Mouse (Mus musculus): Measurements from ENCODE around the gene Epha1. TPM values are rescaled to one million over a fixed set of nuclear protein-coding genes. Genes with fewer than 3 reads are reported as not detected.

The Epha1 gene
- 0.21 TPM for polyA plus RNA-seq (2017; shearing (Covaris generic))

GRCm38 (mm10) chr6:42372816-42373547 lies at the start of gene Epha1:
TSS of gene Epha1 (minus strand) at chr6:42373268.

DNA sequence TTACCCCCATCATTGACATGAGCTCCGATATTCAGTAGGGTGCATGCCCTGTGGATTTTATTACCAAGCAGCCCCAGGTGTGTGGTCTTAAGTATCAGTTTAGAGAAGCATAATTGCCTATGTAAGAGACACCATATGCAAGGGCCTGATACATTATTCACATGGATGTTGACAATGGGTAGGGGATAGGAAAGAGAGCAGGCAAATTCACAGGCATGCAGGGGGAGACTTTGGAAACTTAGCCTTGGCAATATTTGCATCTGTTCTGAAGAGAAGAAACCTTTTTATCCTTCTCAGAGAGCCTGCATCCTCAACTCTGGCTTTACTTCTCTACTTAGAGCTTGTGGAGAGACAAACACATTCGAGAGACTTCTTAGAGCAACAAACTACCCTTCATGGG lies 32.1 kb upstream of the Epha1 start, which contains the start of gene Tas2r135:
TSS of gene Tas2r135 (plus strand) at position 301 of the 400 bp plus-strand sequence.

DNA sequence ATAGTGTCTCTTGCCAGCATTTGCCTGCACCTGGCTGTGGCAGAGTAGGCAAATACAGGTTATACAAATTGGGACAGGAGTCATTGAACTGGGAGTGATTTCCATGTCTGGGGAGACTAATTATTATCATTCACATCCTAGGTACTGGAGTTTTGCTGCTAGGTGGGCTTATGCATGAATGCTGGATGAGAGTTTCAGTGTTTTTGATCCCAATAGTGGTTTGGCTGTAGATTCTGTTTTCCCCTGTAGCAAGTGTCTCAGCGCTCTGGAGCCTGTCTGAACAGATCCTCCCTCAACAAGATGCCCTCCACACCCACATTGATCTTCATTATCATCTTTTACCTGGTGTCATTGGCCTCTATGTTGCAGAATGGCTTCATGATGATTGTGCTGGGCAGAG lies 26.9 kb upstream of the Epha1 start, which contains the start of gene Tas2r143:
TSS of gene Tas2r143 (plus strand) at position 301 of the 400 bp plus-strand sequence.

GRCm38 (mm10) chr6:42349426-42350020 lies 23.5 kb downstream of the Epha1 start, which contains the start of gene Zyx:
TSS of gene Zyx (plus strand) at chr6:42349630.

GRCm38 (mm10) chr6:42324482-42325267 lies 48.4 kb downstream of the Epha1 start, which contains the start of gene Fam131b:
TSS of gene Fam131b (minus strand) at chr6:42324643.

Other genes starting within 250 kb of the Epha1 start
- gene Tas2r139, start 232.3 kb downstream of the Epha1 start, polyA plus RNA-seq (2017; shearing (Covaris generic)) = not detected
- not detected for gene Tas2r144, start 157.9 kb downstream of the Epha1 start, polyA plus RNA-seq (2017; shearing (Covaris generic))
- 15.6 TPM for gene Gstk1, start 127.3 kb downstream of the Epha1 start, polyA plus RNA-seq (2017; shearing (Covaris generic))
- not detected for gene Tmem139, start 111.3 kb downstream of the Epha1 start, polyA plus RNA-seq (2017; shearing (Covaris generic))
- gene Casp2, start 108.3 kb downstream of the Epha1 start, polyA plus RNA-seq (2017; shearing (Covaris generic)) = 79.9 TPM
- not detected for gene Clcn1, start 86.6 kb downstream of the Epha1 start, polyA plus RNA-seq (2017; shearing (Covaris generic))
- gene Fam131b, start 48.6 kb downstream of the Epha1 start, polyA plus RNA-seq (2017; shearing (Covaris generic)) = not detected
- gene Zyx, start 23.6 kb downstream of the Epha1 start, polyA plus RNA-seq (2017; shearing (Covaris generic)) = 53.3 TPM
- gene Tas2r143, start 27.0 kb upstream of the Epha1 start, polyA plus RNA-seq (2017; shearing (Covaris generic)) = not detected
- not detected for gene Tas2r135, start 32.2 kb upstream of the Epha1 start, polyA plus RNA-seq (2017; shearing (Covaris generic))
- not detected for gene Tas2r126, start 61.3 kb upstream of the Epha1 start, polyA plus RNA-seq (2017; shearing (Covaris generic))
- not detected for gene Olfr458, start 91.9 kb upstream of the Epha1 start, polyA plus RNA-seq (2017; shearing (Covaris generic))
- gene Olfr457, start 103.1 kb upstream of the Epha1 start, polyA plus RNA-seq (2017; shearing (Covaris generic)) = not detected
- not detected for gene Olfr456, start 113.9 kb upstream of the Epha1 start, polyA plus RNA-seq (2017; shearing (Covaris generic))
- gene Olfr455, start 174.3 kb upstream of the Epha1 start, polyA plus RNA-seq (2017; shearing (Covaris generic)) = not detected
- gene Tcaf3, start 224.4 kb upstream of the Epha1 start, polyA plus RNA-seq (2017; shearing (Covaris generic)) = not detected